Mouse (Mus musculus): Measurements from ENCODE around the gene Lingo1. TPM values are rescaled to one million over a fixed set of nuclear protein-coding genes. Genes with fewer than 3 reads are reported as not detected.

The Lingo1 gene
- polyA plus RNA-seq, 1 experiment from 2014 or later: 8.9 TPM

DNA sequence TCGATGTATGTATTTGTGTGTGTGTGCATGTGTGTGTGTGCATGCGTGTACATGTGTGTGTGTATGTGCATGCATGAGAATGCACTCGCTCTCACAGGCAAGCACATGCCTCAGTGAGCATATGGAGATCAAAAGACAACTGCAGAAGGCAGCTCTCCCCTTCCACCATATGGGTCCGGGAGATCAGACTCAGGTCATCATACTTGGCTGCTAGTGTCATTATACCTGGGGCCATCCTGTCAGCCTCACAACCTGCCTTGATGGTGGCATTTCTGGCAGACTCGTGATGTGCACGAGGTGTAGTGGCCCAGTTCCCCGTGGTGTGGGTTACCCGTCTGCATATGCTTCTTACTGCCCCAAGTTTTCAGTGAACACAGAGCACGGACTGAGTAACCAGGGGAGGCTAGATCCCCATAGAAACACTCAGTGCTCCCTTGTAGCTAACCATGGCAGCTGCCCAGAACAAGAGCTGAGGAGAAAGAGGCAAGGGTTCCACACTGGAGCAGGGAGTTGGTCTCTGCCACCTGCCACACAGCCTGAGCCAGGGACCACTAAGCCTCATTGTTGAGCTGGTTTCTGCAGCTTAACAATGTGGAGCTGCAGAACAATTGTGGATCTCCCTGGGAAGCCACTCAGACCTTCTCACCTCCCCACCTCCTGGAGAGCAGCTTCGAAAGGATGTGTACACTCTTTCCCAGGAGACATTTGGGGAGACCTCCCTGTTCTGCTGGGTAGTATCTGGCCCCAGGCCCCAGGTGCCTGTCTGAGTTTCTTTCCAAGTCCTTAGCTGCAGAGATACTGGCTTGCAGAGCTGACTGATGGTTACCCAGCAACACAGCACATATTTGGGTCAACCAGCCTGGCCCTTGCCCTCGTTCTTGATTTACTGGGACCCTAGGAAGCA, 212.9 kb downstream of the Lingo1 start:
- ATAC-seq (ENCODE audit: insufficient number of reproducible peaks, low FRiP score, low TSS enrichment, low read depth): no peak
- no peaks in the 10 kb centered on the region for H3K4me1 ChIP-seq
- H3K9ac ChIP-seq: no peak overlapping the region
- no peak overlapping the region for H3K4me2 ChIP-seq (replicated peaks)
- H3K9me3 ChIP-seq (replicated peaks): no peaks in the 10 kb centered on the region
- H3K27ac ChIP-seq (replicated peaks): no peak overlapping the region
- no peaks in the 10 kb centered on the region for H3K36me3 ChIP-seq
- no peak overlapping the region for H3K4me3 ChIP-seq (replicated peaks)
- 57% methylated on average over 11 of the region's 11 CpGs for whole genome bisulfite sequencing
- H3K27me3 ChIP-seq: no peaks in the 10 kb centered on the region

DNA sequence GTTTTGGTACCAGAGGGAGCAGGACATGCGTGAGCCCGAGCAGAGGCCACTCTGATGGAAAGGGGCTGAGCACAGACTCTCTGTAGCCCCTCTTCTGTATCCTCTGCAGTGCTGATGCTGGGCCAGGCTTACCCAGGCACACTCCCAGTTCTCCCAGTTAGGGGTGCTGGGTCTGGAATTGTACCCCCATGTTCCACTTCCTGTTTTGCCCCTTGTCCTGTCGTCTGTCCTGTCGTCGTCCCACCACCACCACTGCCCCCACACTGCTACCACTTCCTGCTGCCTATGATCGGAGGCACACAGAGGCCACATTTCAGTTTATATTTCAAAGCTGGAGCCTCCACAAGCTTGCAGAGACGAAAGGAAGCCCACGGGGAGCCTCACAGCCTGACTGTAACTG, 213.6 kb downstream of the Lingo1 start:
- Histone ChIP-seq H3K9me3 (replicated peaks) (no peaks in the 10 kb centered on the region), H3K4me1 (peaks cover 4% of the 10 kb centered on the region; the same call in 1 of the 2 replicates), H3K4me2 (replicated peaks) (no peak overlapping the region), H3K4me3 (replicated peaks) (no peak overlapping the region), H3K36me3 (no peaks in the 10 kb centered on the region), H3K27ac (replicated peaks) (no peak overlapping the region), H3K9ac (no peak overlapping the region), H3K27me3 (no peaks in the 10 kb centered on the region)
- 47% methylated on average over 8 of the region's 8 CpGs for WGBS
- no peak for ATAC-seq (ENCODE audit: insufficient number of reproducible peaks, low FRiP score, low TSS enrichment, low read depth)

DNA sequence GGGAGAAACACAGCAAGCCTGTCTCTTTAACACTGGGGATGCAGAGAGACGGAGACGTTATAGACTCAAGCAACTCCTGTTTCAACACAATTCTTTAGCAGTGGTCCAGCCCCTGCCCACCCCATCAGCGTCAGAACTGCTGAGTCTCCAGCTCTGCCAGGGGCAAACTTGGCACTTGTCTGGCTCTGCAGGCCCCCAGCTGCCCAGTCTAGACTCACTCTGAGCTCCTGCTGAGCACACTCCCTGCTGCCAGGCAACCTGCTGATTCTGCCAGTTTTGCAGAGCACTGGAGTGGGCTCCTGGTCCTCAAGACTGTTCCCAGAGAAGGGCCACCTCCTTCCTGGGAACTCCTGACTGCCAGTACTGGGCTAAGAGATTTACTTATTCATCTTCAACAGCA, 214.6 kb downstream of the Lingo1 start:
- no peak overlapping the region for H3K4me3 ChIP-seq (replicated peaks)
- H3K9me3 ChIP-seq (replicated peaks): no peaks in the 10 kb centered on the region
- H3K27me3 ChIP-seq: no peaks in the 10 kb centered on the region
- peaks cover 13% of the 10 kb centered on the region for H3K4me1 ChIP-seq
- no peak overlapping the region for H3K4me2 ChIP-seq (replicated peaks)
- H3K9ac ChIP-seq: no peak overlapping the region
- 30% methylated on average over 3 of the region's 3 CpGs for WGBS
- H3K36me3 ChIP-seq: no peaks in the 10 kb centered on the region
- ATAC-seq (ENCODE audit: insufficient number of reproducible peaks, low FRiP score, low TSS enrichment, low read depth): no peak
- H3K27ac ChIP-seq (replicated peaks): no peak overlapping the region

DNA sequence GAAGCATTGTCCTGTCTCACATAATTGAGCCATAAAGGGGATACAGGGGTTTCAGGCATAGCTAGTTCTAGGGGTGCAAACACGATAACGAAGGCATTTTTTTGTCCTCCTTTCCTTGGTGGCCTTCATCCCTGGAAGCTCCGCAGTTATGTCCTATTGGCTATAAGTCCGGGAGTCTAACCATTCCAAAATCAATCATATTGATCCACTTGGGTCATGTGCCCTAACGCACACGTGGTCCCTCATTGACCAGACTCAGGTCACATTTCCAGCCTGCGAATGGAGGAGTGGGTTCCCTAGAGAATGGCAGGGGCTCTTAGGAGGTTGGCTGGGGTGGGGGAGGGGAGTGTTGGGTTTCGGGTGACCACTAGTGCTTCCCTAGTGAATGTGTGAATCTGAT, 215.3 kb downstream of the Lingo1 start:
- Histone ChIP-seq H3K36me3 (no peaks in the 10 kb centered on the region), H3K4me3 (replicated peaks) (no peak overlapping the region), H3K27ac (replicated peaks) (no peak overlapping the region), H3K9ac (no peak overlapping the region), H3K4me2 (replicated peaks) (no peak overlapping the region), H3K9me3 (replicated peaks) (no peaks in the 10 kb centered on the region), H3K27me3 (no peaks in the 10 kb centered on the region), H3K4me1 (peaks cover 14% of the 10 kb centered on the region)
- no peak for ATAC-seq (ENCODE audit: insufficient number of reproducible peaks, low FRiP score, low TSS enrichment, low read depth)
- 64% methylated on average over 8 of the region's 8 CpGs for WGBS

DNA sequence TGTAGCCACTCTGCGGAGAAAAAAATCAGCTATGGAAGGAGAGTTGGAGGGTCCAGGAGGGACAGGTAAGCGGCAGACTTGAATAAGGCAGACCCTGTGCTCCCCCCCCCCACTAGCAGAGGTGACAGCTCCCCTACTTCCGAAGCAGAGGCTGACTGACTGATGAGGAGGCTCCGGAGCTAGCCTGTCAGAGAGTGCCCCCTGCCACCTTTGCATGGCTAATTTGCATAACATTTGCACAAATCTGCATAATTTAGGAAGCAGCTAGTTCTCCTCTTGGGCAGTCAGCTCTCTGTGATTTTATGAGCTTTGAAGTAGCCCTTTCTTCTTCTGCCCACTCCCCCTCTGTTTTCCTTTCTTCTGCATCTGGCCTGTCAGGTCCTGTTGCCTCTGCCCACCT, 216.2 kb downstream of the Lingo1 start:
- peaks cover 14% of the 10 kb centered on the region for H3K4me1 ChIP-seq
- no peak overlapping the region for H3K4me2 ChIP-seq (replicated peaks)
- 30% methylated on average over 3 of the region's 4 CpGs for WGBS
- H3K27me3 ChIP-seq: no peaks in the 10 kb centered on the region
- H3K9me3 ChIP-seq (replicated peaks): no peaks in the 10 kb centered on the region
- ATAC-seq (ENCODE audit: insufficient number of reproducible peaks, low FRiP score, low TSS enrichment, low read depth): no peak
- no peak overlapping the region for H3K9ac ChIP-seq
- H3K36me3 ChIP-seq: no peaks in the 10 kb centered on the region
- H3K27ac ChIP-seq (replicated peaks): no peak overlapping the region
- H3K4me3 ChIP-seq (replicated peaks): no peak overlapping the region

DNA sequence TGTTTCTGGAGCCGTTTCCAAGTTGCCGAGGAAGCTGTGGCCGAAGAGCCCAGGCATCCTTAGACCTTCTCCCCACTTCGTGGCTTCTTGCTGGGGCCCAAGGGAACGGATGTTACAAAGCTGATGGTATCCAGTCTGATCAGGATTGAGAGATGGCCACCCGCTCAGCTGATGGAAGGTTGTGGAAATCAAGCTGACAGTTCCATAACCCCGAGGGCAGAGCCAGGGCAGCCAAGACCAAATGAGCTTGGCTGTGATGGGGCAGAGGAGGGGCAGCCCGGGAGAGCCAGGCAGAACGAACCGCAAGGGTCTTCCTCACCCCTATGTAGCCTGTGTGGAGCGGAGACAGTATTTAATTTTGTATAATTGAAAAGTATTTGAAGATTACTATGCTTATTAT, 218.9 kb downstream of the Lingo1 start:
- H3K27me3 ChIP-seq: no peaks in the 10 kb centered on the region
- H3K4me1 ChIP-seq: peaks cover 14% of the 10 kb centered on the region
- no peak for ATAC-seq (ENCODE audit: insufficient number of reproducible peaks, low FRiP score, low TSS enrichment, low read depth)
- WGBS: 40% methylated on average over 11 of the region's 11 CpGs
- no peak overlapping the region for H3K27ac ChIP-seq (replicated peaks)
- H3K4me3 ChIP-seq (replicated peaks): no peak overlapping the region
- no peak overlapping the region for H3K4me2 ChIP-seq (replicated peaks)
- no peaks in the 10 kb centered on the region for H3K36me3 ChIP-seq
- no peaks in the 10 kb centered on the region for H3K9me3 ChIP-seq (replicated peaks)
- H3K9ac ChIP-seq: no peak overlapping the region

DNA sequence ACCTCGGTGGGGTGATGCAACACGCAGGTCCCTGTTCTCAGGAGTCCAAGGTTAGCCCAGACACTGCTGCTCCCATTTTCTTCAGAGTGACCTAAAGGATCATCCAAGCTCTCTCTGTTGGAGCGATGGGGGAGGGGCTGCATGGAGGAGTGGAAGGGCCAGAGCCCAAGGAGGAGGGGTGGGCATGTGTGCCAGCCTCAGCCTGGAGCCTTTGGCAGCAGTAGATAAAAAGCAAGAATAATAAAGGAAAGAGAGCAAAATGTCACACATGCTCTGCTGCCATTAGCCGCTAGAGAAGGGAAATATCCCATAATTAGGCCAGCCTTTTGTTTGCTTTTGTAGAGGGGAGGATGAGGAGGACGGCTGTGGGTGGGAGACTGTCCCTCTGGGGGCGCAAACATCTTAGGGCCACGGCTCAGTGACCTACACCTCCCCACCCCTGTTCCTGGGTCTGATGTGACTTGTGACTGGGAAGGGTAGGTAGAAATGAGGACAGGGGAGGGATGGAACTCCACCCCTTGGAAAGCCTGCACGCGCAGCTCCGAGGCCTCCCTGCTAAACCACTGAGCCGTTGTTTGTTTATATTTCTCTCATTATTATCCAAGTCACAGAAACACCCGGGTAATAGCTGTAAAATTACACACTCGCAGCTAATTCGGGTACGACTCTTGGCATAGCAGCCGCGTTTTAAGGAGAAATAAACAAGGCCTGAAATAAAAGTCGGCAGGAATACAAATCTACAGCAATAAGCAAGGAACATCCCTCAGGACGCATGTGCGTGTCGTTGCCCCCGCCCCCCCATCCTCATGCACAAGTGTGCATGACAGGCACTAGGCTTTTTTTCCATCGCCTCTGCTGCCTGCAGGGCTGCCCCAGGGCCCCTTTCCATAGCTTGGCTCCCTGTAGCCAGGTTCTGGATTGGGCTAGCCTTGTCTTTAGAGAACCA, 223.5 kb downstream of the Lingo1 start:
- H3K4me2 ChIP-seq (replicated peaks): no peak overlapping the region

More for the DNA sequence above, 223.5 kb downstream of the Lingo1 start:
- H3K9ac ChIP-seq: no peak overlapping the region
- H3K9me3 ChIP-seq (replicated peaks): no peaks in the 10 kb centered on the region
- no peak for ATAC-seq (ENCODE audit: insufficient number of reproducible peaks, low FRiP score, low TSS enrichment, low read depth)
- H3K27ac ChIP-seq (replicated peaks): no peak overlapping the region
- WGBS: 49% methylated on average over 23 of the region's 23 CpGs
- no peaks in the 10 kb centered on the region for H3K27me3 ChIP-seq
- no peak overlapping the region for H3K4me3 ChIP-seq (replicated peaks)
- no peaks in the 10 kb centered on the region for H3K36me3 ChIP-seq
- peaks cover 12% of the 10 kb centered on the region for H3K4me1 ChIP-seq

Other genes with a start within 250 kb of the Lingo1 start
- 0.88 and 1.1 TPM in 2 replicates for gene Odf3l1, start 68.2 kb upstream of the Lingo1 start, polyA plus RNA-seq (2015; fragmentation: Nextera tagmentation; extraction: Ambion mirVana)
- 31.2 and 34.1 TPM in 2 replicates for gene Cspg4, start 68.6 kb upstream of the Lingo1 start, polyA plus RNA-seq (2015; fragmentation: Nextera tagmentation; extraction: Ambion mirVana)
- 10.3 and 12.2 TPM in 2 replicates for gene Snx33, start 131.9 kb upstream of the Lingo1 start, polyA plus RNA-seq (2015; fragmentation: Nextera tagmentation; extraction: Ambion mirVana)
- gene Imp3, start 141.0 kb upstream of the Lingo1 start, polyA plus RNA-seq (2015; fragmentation: Nextera tagmentation; extraction: Ambion mirVana): 89.4 and 95.0 TPM in 2 replicates
- 25.3 and 27.9 TPM in 2 replicates for gene Snupn, start 154.4 kb upstream of the Lingo1 start, polyA plus RNA-seq (2015; fragmentation: Nextera tagmentation; extraction: Ambion mirVana)
- gene Ptpn9, start 198.5 kb upstream of the Lingo1 start, polyA plus RNA-seq (2015; fragmentation: Nextera tagmentation; extraction: Ambion mirVana): 26.6 and 27.2 TPM in 2 replicates